Mouse (Mus musculus) intestine, embryonic 16.5 days (tissue): ENCODE data around the gene Ccl6. TPM values are rescaled to one million over a fixed set of nuclear protein-coding genes. Genes with fewer than 3 reads are reported as not detected.

Source experiments
- ATAC-seq: fragments of 200-750 bp; cut with Nextera tagmentation; 2 replicates; pipeline ENCODE4 v1.8.0; 2017; ENCODE audit warnings: moderate TSS enrichment, moderate library complexity
- H3K27ac ChIP-seq: fragments of 300-500 bp; sonication (generic); 2 replicates; pipeline ENCODE4 v1.5.1; 2014; ENCODE audit warnings: mild to moderate bottlenecking, low read length
- H3K27me3 ChIP-seq: fragments of 300-500 bp; sonication (generic); replicated peaks from 2 replicates; pipeline ENCODE4 v1.6.1; 2014; ENCODE audit warnings: low read length, control low read depth, mixed read lengths; ENCODE audit not compliant: control insufficient read depth, insufficient read depth
- H3K36me3 ChIP-seq: fragments of 300-500 bp; sonication (generic); 2 replicates; pipeline ENCODE4 v1.6.1; 2014; ENCODE audit warnings: low read length, control low read depth; ENCODE audit not compliant: control insufficient read depth, insufficient read depth
- H3K4me1 ChIP-seq: fragments of 300-500 bp; sonication (generic); 2 replicates; pipeline ENCODE4 v1.6.1; 2014; ENCODE audit warnings: low read length, control low read depth, mixed read lengths; ENCODE audit not compliant: control insufficient read depth, insufficient read depth
- H3K4me2 ChIP-seq: fragments of 300-500 bp; sonication (generic); 2 replicates; pipeline ENCODE4 v1.6.1; 2014; ENCODE audit warnings: low read depth, low read length, control low read depth
- H3K4me3 ChIP-seq: fragments of 300-500 bp; sonication (generic); 2 replicates; pipeline ENCODE4 v1.5.1; 2014; ENCODE audit warnings: mild to moderate bottlenecking, low read length
- H3K9ac ChIP-seq: fragments of 300-500 bp; sonication (generic); 2 replicates; pipeline ENCODE4 v1.6.1; 2014; ENCODE audit warnings: low read depth, low read length
- H3K9me3 ChIP-seq: fragments of 300-500 bp; sonication (generic); 2 replicates; pipeline ENCODE4 v1.6.1; 2016; ENCODE audit warnings: low read length, control low read depth; ENCODE audit not compliant: control insufficient read depth
- WGBS: fragments of 180-500 bp; shearing (Covaris S2); extraction: QIAGEN DNeasy Blood & Tissue Kit; methylation state at CpG from one replicate; pipeline ENCODE4 v1.1.7; 2014; 5-methylcytosine and 5-hydroxymethylcytosine counted together
- polyA plus RNA-seq: library from polyadenylated mRNA; unstranded; fragments of >200 nt; fragmentation: Nextera tagmentation; extraction: Ambion mirVana; gene quantifications from 2 replicates; pipeline ENCODE4 v1.2.1, GENCODE M21; 2015

Gene Ccl6
- polyA plus RNA-seq: 30.3 and 39.1 TPM in 2 replicates

GRCm38 (mm10) chr11:83592853-83593252, at the start of gene Ccl6:
Gene Ccl6, minus strand, starts transcription at chr11:83593087.
- no peaks in the 10 kb centered on the region for H3K4me1 ChIP-seq
- H3K9me3 ChIP-seq: no peaks in the 10 kb centered on the region
- no peak within 1 kb of the TSS for H3K4me2 ChIP-seq
- H3K27me3 ChIP-seq: no peaks in the 10 kb centered on the region
- WGBS: 51% methylated on average over 2 of the region's 2 CpGs
- no peak within 1 kb of the TSS for H3K4me3 ChIP-seq
- H3K9ac ChIP-seq: no peak within 1 kb of the TSS
- H3K36me3 ChIP-seq: no peaks in the 10 kb centered on the region
- H3K27ac ChIP-seq: no peak within 1 kb of the TSS
- no peak for ATAC-seq

- no peak for ATAC-seq
- WGBS: 60% methylated on average over 2 of the region's 2 CpGs
- H3K9me3 ChIP-seq: no peaks in the 10 kb centered on the region
- H3K4me1 ChIP-seq: no peaks in the 10 kb centered on the region
- H3K27me3 ChIP-seq: no peaks in the 10 kb centered on the region
- no peak overlapping the region for H3K9ac ChIP-seq
- no peak overlapping the region for H3K4me2 ChIP-seq
- H3K27ac ChIP-seq: no peak overlapping the region
- no peaks in the 10 kb centered on the region for H3K36me3 ChIP-seq
- H3K4me3 ChIP-seq: no peak overlapping the region
These were observed 48.3 kb upstream of the Ccl6 start for GRCm38 (mm10) chr11:83641216-83641615.

GRCm38 (mm10) chr11:83640141-83640540, 47.3 kb upstream of the Ccl6 start:
- no peaks in the 10 kb centered on the region for H3K36me3 ChIP-seq
- H3K9ac ChIP-seq: no peak overlapping the region
- no peak for ATAC-seq
- no peaks in the 10 kb centered on the region for H3K9me3 ChIP-seq
- 75% methylated on average over 5 of the region's 5 CpGs for WGBS
- no peak overlapping the region for H3K27ac ChIP-seq
- no peaks in the 10 kb centered on the region for H3K4me1 ChIP-seq
- H3K4me3 ChIP-seq: no peak overlapping the region
- H3K4me2 ChIP-seq: no peak overlapping the region
- H3K27me3 ChIP-seq: no peaks in the 10 kb centered on the region

- Histone ChIP-seq H3K4me2 (no peak overlapping the region), H3K9ac (no peak overlapping the region), H3K4me1 (no peaks in the 10 kb centered on the region), H3K9me3 (no peaks in the 10 kb centered on the region), H3K36me3 (no peaks in the 10 kb centered on the region), H3K27ac (no peak overlapping the region), H3K4me3 (no peak overlapping the region), H3K27me3 (no peaks in the 10 kb centered on the region)
- WGBS: 65% methylated on average over 3 of the region's 3 CpGs
- no peak for ATAC-seq
These were observed 46.6 kb upstream of the Ccl6 start for GRCm38 (mm10) chr11:83639533-83639932.

- no peak for ATAC-seq
- H3K9me3 ChIP-seq: no peaks in the 10 kb centered on the region
- no peak overlapping the region for H3K4me2 ChIP-seq
- H3K27ac ChIP-seq: no peak overlapping the region
- 55% methylated on average over 2 of the region's 2 CpGs for WGBS
- H3K27me3 ChIP-seq: no peaks in the 10 kb centered on the region
- H3K36me3 ChIP-seq: no peaks in the 10 kb centered on the region
- H3K4me3 ChIP-seq: no peak overlapping the region
- H3K4me1 ChIP-seq: no peaks in the 10 kb centered on the region
- no peak overlapping the region for H3K9ac ChIP-seq
These were observed 46.0 kb upstream of the Ccl6 start for GRCm38 (mm10) chr11:83638934-83639333.

- Histone ChIP-seq H3K9ac (no peak overlapping the region), H3K4me1 (no peaks in the 10 kb centered on the region), H3K4me2 (no peak overlapping the region), H3K27ac (no peak overlapping the region), H3K9me3 (no peaks in the 10 kb centered on the region), H3K4me3 (no peak overlapping the region), H3K27me3 (no peaks in the 10 kb centered on the region), H3K36me3 (no peaks in the 10 kb centered on the region)
- ATAC-seq: no peak
- 90% methylated on average over 1 of the region's 1 CpGs for WGBS
These were observed 43.9 kb upstream of the Ccl6 start for GRCm38 (mm10) chr11:83636742-83637235.

- Histone ChIP-seq H3K36me3 (no peaks in the 10 kb centered on the region), H3K27ac (no peak overlapping the region), H3K9me3 (no peaks in the 10 kb centered on the region), H3K4me1 (no peaks in the 10 kb centered on the region), H3K4me2 (no peak overlapping the region), H3K9ac (no peak overlapping the region), H3K27me3 (no peaks in the 10 kb centered on the region), H3K4me3 (no peak overlapping the region)
- ATAC-seq: no peak
- WGBS: 94% methylated on average over 2 of the region's 2 CpGs
These were observed 42.0 kb upstream of the Ccl6 start for GRCm38 (mm10) chr11:83634898-83635297.

GRCm38 (mm10) chr11:83634425-83634824, 41.5 kb upstream of the Ccl6 start:
- Histone ChIP-seq H3K27ac (no peak overlapping the region), H3K4me1 (no peaks in the 10 kb centered on the region), H3K4me3 (no peak overlapping the region), H3K4me2 (no peak overlapping the region), H3K36me3 (no peaks in the 10 kb centered on the region), H3K27me3 (no peaks in the 10 kb centered on the region), H3K9me3 (no peaks in the 10 kb centered on the region), H3K9ac (no peak overlapping the region)
- 65% methylated on average over 4 of the region's 4 CpGs for WGBS
- ATAC-seq: no peak

- Histone ChIP-seq H3K27me3 (no peaks in the 10 kb centered on the region), H3K27ac (no peak overlapping the region), H3K4me1 (no peaks in the 10 kb centered on the region), H3K4me2 (no peak overlapping the region), H3K9me3 (no peaks in the 10 kb centered on the region), H3K4me3 (no peak overlapping the region), H3K9ac (no peak overlapping the region), H3K36me3 (no peaks in the 10 kb centered on the region)
- no peak for ATAC-seq
- 65% methylated on average over 4 of the region's 4 CpGs for WGBS
These were observed 39.9 kb upstream of the Ccl6 start for GRCm38 (mm10) chr11:83632744-83633143.

GRCm38 (mm10) chr11:83631065-83631464, 38.2 kb upstream of the Ccl6 start:
- ATAC-seq: no peak
- Histone ChIP-seq H3K27me3 (no peaks in the 10 kb centered on the region), H3K4me1 (no peaks in the 10 kb centered on the region), H3K36me3 (no peaks in the 10 kb centered on the region), H3K9ac (no peak overlapping the region), H3K4me3 (no peak overlapping the region), H3K9me3 (no peaks in the 10 kb centered on the region), H3K4me2 (no peak overlapping the region), H3K27ac (no peak overlapping the region)
- WGBS: 66% methylated on average over 2 of the region's 2 CpGs
